Mouse (Mus musculus): ENCODE data around the gene Dock8.

The Dock8 gene

DNA sequence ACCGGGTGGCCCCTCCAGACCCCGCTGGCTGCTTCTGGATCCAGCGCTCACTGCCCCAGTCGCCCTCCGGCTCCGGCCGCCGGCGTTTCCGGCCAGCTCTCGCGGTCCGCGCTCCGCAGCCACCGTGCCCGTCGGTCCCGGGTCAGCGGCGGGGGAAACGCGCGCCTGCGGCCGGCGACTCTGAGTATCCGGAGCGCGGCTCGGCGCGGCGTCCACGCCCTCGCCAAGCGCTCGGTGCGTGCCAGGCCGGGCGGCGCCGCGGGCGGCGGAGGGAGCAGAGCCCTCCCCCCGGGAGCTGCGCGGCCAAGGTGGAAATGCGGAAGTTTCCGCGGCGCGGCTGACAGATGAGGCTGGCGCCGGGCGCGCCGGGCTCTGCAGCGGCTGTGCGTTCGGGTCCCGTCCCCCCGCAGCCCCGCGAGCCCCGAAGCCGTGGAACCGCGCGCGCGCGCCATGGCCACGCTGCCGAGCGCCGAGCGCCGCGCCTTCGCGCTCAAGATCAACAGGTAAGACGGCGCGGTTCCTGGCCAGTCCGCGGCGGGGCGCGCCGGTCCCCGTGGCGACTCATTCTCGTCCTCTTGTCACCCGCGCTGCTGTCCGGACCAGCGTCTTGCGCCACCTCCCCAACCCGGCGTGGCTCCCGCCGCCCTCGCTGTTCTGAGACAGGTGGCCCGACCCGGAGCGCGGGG lies at the start of gene Dock8:
Gene Dock8, plus strand, starts transcription at position 334 of the 686 bp plus-strand sequence.
- DNase-seq: peak; percentile 89

DNA sequence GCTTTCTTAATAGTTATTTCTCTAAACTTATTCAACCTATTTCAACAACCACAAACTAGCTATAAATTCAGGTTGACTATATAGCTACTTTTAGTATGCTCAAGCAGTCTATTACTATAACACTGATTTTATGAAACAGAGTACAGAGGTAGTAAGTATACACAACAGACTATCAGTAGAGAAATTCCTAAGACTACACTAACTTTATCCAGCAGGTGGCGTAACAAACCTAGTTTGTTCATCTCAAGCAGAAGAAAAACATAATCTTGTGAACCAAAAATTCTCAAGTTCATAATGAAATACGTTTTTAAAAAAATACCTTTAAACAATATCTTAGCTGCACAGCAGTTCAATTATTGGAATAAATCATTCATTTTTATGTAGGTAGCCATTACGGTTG lies 40.8 kb upstream of the Dock8 start:
- peak; percentile 58 for DNase-seq

DNA sequence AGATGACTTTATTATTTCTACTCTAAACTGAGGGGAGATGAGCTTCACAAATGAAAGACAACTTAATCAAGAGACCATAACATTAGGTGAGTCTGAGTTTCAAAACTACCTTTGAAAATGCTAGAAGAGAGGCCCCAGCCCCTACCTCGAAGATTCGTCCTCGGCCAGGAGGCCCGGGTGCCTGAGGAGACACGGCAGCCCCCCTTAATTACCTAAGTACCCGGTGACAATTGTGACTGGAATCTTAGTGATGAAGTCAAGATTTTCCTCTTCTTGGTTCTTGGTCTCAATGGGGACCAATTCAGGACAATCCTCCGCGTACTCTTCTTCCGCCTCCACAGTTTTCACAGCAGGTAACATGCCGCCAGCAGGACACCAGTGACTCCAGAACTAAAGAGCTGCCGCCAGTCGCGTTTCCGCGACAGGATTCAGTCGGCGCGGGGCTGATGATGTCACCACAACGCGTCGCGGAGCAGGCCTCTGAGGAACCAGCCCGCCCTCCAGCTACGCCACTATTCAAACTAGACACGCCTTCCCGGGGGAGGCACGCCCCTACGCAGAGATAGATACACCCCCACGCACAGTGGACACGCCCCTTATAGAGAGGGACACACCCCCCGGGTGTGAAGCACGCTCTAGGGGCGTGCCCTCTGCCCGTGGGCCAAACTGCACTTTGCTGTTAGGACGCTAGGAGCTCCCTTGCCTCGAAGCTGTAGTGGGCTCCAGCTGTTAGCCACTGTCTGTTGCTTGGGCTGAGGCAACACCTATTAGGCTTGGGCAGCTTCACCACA lies 38.0 kb upstream of the Dock8 start, which contains the start of gene Cbwd1:
Gene Cbwd1, minus strand, starts transcription at position 439 of the 791 bp plus-strand sequence.
- DNase-seq: peak; percentile 98

DNA sequence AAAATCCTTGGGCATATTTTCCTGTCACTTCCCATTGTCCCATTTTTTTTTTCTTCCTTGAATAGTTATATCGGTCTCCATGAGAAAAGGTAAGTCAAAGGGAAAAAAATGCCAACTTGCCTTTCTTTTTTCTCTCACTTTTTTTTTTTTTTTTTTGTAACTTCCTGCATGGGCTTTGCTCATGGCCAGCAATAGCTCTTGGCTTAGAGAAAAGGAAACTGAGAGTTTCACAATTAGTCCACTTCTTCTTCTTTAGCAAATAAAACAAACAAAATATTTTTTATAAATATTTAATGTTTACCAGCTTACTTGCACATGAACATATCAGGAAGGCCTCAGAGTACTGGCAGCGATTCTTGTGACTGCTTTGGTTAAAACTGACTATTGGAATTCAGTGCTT lies 33.1 kb upstream of the Dock8 start:
- DNase-seq: no peak

DNA sequence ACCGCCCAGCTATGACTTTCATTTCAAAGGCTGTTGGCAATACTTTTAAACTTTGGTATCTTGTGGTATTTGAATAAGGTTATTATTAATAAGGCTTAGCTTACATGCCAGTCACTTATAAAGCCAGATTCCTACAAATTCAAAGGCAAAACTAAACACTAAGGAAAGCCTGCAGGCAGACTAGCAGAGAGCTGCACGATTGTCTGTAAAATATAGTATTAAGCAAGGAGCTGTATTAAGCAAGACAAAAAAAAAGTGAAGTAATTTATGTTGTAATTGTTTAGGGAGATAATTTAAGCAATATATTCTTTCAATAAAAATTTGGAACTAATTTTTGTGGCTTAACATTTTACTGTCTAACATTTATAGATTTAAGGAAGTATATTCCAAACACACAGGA lies 32.4 kb upstream of the Dock8 start:
- DNase-seq: no peak

DNA sequence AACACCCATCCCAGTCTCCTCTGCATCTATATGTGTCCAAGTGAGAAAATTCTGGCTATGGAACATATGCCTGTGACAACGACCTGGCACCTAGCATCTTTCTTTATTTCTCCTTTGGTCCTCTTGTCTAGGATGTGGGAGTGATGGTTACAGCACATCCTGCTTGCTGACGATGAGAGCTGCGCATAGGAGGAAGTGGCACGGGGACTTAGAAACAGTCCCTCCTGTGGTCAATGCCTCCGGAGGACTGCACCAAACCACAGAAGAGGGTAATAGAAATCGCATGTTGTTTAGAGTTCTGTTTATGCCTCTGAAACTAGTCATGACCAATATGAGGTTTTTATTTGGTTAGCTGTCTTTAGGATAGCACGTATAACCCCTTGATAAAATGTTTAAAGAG lies 28.0 kb upstream of the Dock8 start:
- DNase-seq: no peak

DNA sequence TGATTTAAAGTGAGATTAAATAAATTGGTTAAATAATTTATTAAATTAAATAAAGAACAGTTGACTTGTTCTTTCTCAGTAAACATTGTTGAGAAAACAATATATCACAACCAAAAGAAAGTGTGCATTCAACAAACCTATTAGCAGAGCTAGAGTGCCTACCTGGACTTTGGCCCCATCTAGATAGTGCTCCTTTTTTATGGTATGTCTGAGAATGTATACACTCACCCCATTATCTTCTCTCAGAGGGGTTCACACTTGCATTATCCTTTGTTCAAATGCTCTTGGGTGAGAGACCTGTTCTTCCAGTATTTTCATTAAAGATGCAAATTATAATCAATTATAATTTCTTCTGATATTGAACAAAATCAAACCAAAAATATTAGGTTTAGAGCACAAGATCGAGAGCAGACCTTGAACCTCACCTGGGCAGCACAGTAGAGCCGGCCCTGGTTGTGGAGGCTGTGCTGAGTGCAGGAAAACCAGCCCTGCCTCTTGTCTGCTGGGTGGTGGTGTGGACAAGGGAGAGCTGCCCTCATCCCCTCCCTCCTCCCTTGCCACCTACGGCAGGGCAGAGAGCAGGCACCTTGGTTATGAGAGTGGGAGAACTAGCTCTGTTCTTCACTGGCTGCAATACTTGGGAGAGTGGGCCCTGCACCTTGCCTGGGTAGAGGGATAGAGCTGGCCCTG lies 26.5 kb upstream of the Dock8 start:
- DNase-seq: no peak

DNA sequence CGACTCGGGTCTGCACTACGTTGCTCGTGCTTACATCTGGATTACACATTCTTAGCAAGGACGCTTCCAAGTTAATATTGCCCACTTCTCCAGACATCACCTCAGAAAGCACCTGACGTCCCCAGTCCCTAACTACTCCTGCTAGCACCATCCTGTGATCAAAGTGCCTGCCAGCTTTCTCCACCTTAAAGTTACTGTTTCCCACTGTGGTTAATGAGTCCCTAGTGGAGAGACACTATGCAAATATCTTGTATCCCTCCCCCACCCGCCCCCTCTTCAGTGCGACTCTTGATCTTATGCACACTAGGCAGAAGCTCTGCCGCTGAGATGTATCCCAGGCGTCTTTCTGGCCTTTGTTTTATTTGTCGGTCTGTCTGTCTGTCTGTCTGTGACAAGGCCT lies 21.3 kb upstream of the Dock8 start:
- peak; percentile 81 for DNase-seq

DNA sequence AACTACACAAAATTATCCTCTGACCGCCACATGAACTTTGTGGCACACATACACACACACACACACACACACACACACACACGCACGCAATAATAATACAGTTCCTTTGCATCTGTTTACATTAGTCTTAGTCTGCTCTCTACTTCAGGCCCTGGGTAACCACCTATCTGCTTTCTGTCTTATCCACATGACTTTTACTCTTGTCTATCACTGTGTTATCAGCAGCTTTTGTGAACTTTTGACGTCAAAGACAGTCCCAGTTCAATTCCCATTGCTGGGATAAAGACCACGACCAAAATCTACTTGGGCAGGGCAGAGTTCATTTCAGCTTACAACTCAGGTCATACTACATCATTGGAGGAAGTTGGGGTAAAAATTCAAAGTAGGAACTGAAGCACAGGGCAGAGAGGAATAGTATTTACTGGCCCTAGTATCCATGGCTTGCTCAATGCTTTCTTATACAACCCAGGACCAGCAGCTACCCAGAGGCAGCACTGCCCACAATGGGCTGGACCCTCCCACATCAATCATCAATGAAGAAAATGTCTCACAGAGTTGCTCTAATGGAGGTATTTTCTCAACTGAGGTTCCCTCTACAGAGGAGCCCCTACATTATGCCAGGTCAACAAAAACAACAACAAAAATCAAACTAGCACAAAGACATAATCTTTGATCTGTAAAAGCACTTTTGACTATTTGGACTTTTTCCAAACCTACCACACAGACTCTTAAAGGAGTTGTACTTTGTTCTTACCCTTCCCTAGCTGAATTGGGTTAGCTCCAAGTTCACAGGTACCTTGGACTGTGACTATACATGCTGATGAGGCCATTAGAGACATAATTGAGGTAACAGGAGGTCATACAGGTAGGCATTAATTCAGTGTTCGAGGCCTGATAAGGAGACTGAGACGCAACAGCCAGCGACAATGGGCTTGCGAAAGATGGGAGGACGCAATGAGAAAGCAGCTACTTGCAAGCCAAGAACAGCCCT lies 20.2 kb upstream of the Dock8 start:
- peak; percentile 64 for DNase-seq

DNA sequence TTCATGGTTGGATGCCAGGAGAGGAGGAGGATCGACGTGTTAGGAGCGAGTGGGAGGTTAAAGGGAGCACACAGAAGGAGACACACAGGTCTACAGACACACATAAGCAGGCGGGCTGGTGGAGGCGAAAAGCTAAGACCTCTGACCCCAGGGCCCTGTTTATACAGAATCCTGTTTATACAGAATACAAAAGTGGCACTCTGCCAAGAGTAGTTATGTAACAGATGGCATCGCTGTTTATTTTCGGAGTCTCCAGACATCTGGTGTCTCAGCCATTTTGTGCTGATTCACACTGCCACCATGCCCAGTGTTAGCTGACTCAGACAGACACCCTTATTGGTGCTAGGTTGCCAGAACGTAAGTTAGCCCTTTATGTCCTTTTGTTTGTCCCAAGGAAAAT lies 18.0 kb upstream of the Dock8 start:
- DNase-seq: peak; percentile 63

DNA sequence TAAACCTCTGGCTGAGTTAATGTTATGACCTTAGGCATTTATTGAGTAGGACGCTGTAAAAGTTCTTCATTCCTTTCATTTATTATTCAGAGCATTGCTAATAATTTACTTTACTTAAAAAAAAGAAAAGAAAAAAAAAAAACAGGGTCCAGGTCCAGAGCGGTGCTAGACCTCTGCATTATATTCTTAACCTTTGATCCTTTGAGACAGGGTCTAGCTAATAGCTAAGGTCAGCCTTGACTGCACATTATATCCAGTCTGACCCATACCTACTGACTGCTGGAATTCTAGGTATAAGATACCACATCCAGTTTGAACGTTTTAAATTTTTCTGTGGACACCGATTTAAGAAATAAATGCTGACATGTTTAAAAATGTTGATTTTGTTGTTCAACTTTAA lies 16.3 kb upstream of the Dock8 start:
- no peak for DNase-seq

DNA sequence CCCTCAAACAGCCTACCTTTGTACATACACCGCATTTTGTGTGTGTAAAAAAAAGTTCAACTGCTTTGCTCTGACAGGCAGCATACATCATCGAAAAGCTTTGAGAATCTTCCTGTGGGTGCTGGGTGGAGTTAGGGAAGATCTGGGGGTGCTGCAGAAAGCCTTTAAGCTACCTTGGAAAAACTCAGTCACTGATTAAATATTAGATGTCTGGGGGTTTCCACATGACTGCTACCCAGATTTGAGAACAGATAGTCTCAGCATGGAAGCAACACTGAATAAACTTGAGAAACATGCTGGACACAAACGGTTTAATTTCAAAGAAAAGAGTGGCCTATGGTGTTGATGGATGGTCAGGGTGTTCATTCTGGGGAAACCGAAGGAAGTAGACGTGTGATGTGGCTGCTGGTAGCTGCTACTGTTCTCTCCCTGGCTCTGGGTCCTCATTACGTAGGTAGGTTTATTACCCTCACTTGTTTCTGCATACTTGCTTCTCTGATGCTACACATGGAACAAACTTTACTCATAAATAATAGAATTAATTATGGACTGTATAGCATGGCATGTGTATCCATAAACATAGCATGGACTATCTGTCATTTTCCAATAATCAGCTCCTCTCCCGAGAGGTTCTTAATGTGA lies 15.4 kb upstream of the Dock8 start:
- no peak for DNase-seq

DNA sequence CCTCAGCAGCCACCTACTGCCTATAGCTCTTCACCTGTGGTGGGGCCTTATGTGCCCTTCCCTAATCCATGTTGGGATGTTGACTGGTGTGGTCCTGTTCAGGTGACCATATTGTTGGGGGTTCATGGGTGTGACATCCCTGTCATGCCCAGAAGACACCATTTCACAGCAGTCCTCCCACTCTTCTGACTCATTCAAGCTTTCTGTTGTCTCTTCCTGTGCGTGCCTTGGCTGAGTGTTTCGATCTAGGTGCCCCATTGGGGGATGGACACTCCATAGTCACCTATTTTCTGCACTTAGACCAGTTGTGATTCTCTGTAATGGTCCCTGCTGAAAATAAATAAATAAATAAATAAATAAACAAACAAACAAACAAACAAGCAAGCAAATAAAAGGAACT lies 14.3 kb upstream of the Dock8 start:
- no peak for DNase-seq

DNA sequence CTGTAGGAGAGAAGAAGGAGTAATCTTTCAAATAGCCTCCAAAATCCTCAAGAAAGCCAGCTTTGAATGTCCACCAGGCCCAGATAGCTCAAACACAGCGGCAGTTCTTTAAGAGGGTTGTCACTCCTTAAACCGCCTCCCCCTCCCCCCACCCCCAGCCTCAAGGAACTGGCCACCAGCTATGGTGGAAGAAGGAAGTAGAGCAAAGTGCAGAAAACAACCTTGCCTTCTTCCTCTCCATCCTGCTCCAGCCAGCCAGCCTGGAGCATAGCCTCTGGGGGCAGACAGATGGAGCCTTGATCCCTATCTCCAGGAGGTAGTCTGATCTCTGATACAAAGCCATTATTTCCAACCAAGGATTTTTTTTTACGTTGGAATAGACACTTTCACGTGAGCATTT lies 12.0 kb upstream of the Dock8 start:
- DNase-seq: no peak

DNA sequence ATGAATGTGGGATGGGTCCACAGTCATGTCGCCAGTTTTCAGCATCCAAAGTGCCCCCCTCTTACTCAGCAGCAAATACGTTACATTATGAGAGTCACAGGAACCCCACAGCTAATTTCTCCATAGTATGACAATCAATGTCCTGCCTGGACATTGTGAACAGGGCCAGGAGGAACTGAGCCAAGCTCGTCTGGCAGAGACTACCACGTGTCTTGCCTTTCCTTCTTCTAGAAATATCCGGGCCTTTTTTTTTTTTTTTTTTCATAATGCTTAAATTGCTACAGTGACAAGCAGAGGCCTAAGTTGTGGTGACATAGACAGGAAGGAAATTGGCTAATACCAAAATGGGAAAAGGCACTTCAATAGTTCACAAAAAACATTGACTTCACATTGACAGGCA lies 10.5 kb upstream of the Dock8 start:
- DNase-seq: no peak

DNA sequence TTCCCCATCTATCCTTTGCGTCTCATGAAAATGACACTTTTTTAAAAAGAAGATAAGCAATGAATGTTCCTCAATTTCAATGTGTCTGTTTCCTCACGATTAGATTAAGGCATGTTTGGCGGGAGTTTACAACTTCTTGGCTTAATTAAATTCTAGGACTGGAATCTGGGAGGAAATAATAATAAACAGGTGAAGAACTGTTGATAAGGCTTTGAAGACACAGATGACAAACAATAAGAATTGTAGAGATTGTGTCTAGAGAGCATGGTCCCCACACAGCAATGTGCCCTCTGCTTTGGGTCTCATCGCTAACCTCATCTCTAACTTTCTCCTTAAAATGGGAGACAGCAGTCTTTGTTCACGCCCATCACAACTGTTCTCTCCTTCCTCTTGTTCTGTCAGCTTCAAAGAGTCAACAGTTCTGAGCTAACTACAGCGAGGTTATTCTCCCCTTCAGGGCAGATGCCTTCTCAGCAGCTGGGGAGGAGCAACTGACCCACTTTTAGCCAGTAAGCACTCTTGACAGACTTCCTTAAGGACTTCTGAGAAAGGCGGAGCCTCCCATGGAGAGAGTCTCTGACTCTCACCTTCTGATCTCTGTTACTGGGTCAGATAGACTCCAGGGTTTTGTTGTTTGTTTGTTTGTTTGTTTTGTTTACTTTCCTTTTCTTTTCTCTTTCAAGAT lies 9.1 kb upstream of the Dock8 start:
- no peak for DNase-seq

DNA sequence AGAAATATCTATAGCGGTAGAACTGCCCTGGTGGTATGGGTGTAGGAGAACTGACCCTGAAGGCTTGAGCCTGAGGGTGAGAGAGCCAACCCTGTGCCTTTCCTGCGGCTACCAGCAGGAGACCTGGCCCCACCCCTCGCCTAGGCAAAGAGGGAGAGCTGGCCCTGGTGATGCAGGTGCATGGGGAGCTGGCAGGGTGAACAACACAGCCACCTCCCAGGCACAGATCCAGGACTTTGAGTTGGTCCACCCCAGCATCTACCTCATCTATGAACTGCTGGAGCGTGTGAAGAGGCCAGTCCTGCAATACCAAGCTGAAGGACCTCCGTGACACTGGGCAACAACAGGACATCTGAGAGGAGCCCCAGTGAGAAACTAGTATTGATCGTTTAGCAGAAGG lies 5.8 kb upstream of the Dock8 start:
- peak; percentile 43 for DNase-seq

DNA sequence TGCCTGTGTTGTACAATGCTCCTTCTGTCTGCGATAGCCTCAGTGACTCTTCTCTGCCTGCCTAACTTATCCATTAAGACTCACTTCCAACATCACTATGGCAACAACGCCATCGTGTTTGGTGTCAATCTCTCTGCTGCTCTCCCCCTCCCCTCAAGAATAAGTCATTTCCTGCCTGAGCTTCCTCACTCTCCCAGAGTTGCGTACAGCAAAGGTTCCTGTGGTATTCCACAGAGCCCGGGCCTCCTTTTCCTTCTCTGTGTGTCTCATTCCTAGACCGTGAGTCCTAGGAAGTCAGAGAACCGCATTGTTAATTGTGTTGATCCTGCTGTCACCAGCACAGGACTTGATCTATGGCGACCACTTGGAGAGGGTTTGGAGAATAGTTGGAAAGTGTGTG lies 4.4 kb upstream of the Dock8 start:
- peak; percentile 30 for DNase-seq

DNA sequence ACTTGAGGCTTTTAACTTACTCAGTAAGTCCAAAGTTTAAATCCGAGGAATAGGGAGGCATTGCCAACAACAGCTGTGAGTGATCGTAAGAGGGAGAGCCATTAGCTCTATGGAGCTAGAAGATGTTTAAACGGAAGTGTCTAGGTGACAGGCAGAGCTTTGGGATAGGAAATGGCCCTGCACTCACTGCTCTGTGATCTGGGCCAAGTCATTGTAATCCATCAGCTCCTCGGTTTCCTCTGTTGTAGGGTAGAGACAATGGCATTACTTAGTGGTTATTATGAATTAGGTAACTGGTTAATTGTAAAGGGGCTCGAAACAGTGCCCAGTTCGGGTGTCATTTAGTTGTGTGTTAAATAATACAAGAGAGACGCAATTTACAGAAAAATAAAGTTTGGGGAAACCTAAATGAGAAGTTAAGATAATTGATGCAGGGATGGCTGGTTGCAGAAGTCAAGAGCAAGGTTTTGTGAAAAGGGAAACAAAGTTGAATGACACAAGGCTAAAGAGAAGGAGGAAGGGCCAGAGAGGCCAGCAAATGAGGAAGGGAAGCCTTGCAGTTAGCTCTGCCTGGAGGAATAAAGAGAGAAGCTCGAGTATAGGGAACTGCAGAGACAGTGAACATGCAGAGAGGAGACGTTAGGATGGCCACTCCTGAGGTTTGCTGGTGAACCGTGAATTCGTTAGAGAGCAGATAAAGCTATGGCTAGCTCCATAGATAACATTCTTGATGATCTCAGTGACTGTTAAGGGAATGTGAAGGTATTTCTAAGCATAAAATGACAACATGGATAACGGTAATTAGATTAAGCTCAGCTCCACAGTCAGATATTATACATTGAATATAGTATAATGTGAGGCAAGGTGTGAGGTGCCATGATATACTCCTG lies 2.3 kb upstream of the Dock8 start:
- peak; percentile 12 for DNase-seq

DNA sequence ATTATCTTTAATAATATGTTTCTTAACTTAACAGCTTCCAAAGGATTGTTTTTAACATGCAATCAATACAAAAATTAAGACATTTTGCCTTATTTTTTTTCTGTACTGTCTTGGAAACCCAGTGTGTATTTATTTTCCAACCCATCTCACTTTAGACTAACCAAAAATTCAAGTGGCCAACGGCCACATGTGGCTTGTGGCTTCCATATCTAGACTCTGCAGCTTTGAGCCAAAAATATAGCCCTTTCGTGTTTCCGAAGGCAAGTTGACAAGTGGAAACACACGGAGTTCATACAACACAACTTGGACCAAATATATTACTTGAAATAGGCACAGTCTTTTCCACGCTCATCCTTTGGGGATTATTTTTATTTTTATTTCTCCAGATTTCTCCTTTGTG lies 773 bp upstream of the Dock8 start:
- no peak for DNase-seq

Measured in kidney, postnatal 14 days (tissue).